Mouse (Mus musculus) c-Kit-negative CD71-positive TER-119-positive erythroid progenitor cells, embryonic 14.5 days (primary cell): Measurements from ENCODE around the gene Ghrl.

Experiments used
- DNase-seq: peaks from one replicate; pipeline ENCODE4 v3.0.0-alpha.2; 2013; ENCODE audit warnings: low read depth, low spot score

Gene Ghrl

GRCm38 (mm10) chr6:113668287-113669154 is 51.2 kb downstream of the Ghrl start:
- DNase-seq = no peak

GRCm38 (mm10) chr6:113667611-113668122 is 52.0 kb downstream of the Ghrl start:
- no peak for DNase-seq
